Mouse (Mus musculus): ENCODE data around the gene Gng5. TPM values are rescaled to one million over a fixed set of nuclear protein-coding genes. Genes with fewer than 3 reads are reported as not detected.

The Gng5 gene
- polyA plus RNA-seq, 1 experiment: 97.3 TPM

- TF ChIP-seq CTCF (IDR thresholded peaks at IDR 0.05; ENCODE audit: extremely low read depth, insufficient read depth, low read length) (no peak), POLR2A (IDR thresholded peaks at IDR 0.05; ENCODE audit: extremely low read depth, insufficient read depth, low read length) (no peak)
Observed at GRCm38 (mm10) chr3:146528335-146528734, 28.7 kb downstream of the Gng5 start.

GRCm38 (mm10) chr3:146534986-146535385 is 35.4 kb downstream of the Gng5 start:
- Histone ChIP-seq H3K4me3 (ENCODE audit: insufficient read depth, low read length) (no peak overlapping the region), H3K27ac (ENCODE audit: insufficient read depth, low read length) (no peak overlapping the region), H3K4me1 (ENCODE audit: control insufficient read depth, insufficient read depth, low read length) (no peaks in the 10 kb centered on the region)
- TF ChIP-seq CTCF (IDR thresholded peaks at IDR 0.05; ENCODE audit: extremely low read depth, insufficient read depth, low read length) (no peak), POLR2A (IDR thresholded peaks at IDR 0.05; ENCODE audit: extremely low read depth, insufficient read depth, low read length) (no peak)

More at GRCm38 (mm10) chr3:146528335-146528734, 28.7 kb downstream of the Gng5 start:
- H3K4me1 ChIP-seq (ENCODE audit: control insufficient read depth, insufficient read depth, low read length): no peaks in the 10 kb centered on the region
- H3K4me3 ChIP-seq (ENCODE audit: insufficient read depth, low read length): no peak overlapping the region
- no peak overlapping the region for H3K27ac ChIP-seq (ENCODE audit: insufficient read depth, low read length)

- TF ChIP-seq CTCF (IDR thresholded peaks at IDR 0.05; ENCODE audit: extremely low read depth, insufficient read depth, low read length): no peak
- no peak for TF ChIP-seq POLR2A (IDR thresholded peaks at IDR 0.05; ENCODE audit: extremely low read depth, insufficient read depth, low read length)
- no peak overlapping the region for H3K4me3 ChIP-seq (ENCODE audit: insufficient read depth, low read length)
- H3K4me1 ChIP-seq (ENCODE audit: control insufficient read depth, insufficient read depth, low read length): no peaks in the 10 kb centered on the region
- no peak overlapping the region for H3K27ac ChIP-seq (ENCODE audit: insufficient read depth, low read length)
Observed at GRCm38 (mm10) chr3:146540521-146541273, 41.1 kb downstream of the Gng5 start.

- Histone ChIP-seq H3K4me3 (ENCODE audit: insufficient read depth, low read length) (no peak overlapping the region), H3K4me1 (ENCODE audit: control insufficient read depth, insufficient read depth, low read length) (no peaks in the 10 kb centered on the region), H3K27ac (ENCODE audit: insufficient read depth, low read length) (no peak overlapping the region)
- no peak for TF ChIP-seq POLR2A (IDR thresholded peaks at IDR 0.05; ENCODE audit: extremely low read depth, insufficient read depth, low read length)
- TF ChIP-seq CTCF (IDR thresholded peaks at IDR 0.05; ENCODE audit: extremely low read depth, insufficient read depth, low read length): no peak
Observed at GRCm38 (mm10) chr3:146543632-146544031, 44.0 kb downstream of the Gng5 start.

- Histone ChIP-seq H3K27ac (ENCODE audit: insufficient read depth, low read length) (no peak overlapping the region), H3K4me1 (ENCODE audit: control insufficient read depth, insufficient read depth, low read length) (no peaks in the 10 kb centered on the region), H3K4me3 (ENCODE audit: insufficient read depth, low read length) (no peak overlapping the region)
- TF ChIP-seq CTCF (IDR thresholded peaks at IDR 0.05; ENCODE audit: extremely low read depth, insufficient read depth, low read length) (no peak), POLR2A (IDR thresholded peaks at IDR 0.05; ENCODE audit: extremely low read depth, insufficient read depth, low read length) (no peak)
Observed at GRCm38 (mm10) chr3:146554816-146555215, 55.2 kb downstream of the Gng5 start.

Other genes with a start within 250 kb of the Gng5 start
- gene Ssx2ip, start 95.2 kb upstream of the Gng5 start, polyA plus RNA-seq (2012; rRNA removed): 40.7 and 41.8 TPM in 2 replicates
- 4.4 and 4.5 TPM in 2 replicates for gene Ctbs, start 50.0 kb upstream of the Gng5 start, polyA plus RNA-seq (2012; rRNA removed)
- 3.7 and 4.0 TPM in 2 replicates for gene Spata1, start 54 bp upstream of the Gng5 start, polyA plus RNA-seq (2012; rRNA removed)
- gene Rpf1, start 21.6 kb downstream of the Gng5 start, polyA plus RNA-seq (2012; rRNA removed): 18.4 and 19.6 TPM in 2 replicates
- 0.74 and 0.75 TPM in 2 replicates for gene Uox, start 70.6 kb downstream of the Gng5 start, polyA plus RNA-seq (2012; rRNA removed)
- gene Dnase2b, start 115.8 kb downstream of the Gng5 start, polyA plus RNA-seq (2012; rRNA removed): 0.04 TPM in 1 of 2 replicates, not detected in the other
- 0.10 TPM in 1 of 2 replicates, not detected in the other for gene 4930503B20Rik, start 151.5 kb downstream of the Gng5 start, polyA plus RNA-seq (2012; rRNA removed)
- gene Samd13, start 185.8 kb downstream of the Gng5 start, polyA plus RNA-seq (2012; rRNA removed): 0.42 and 0.54 TPM in 2 replicates

Data from cortical plate, adult 2 months (tissue).